Mouse (Mus musculus): ENCODE measurements at regions not wholly inside any gene's neighbourhood (a gene's known extent, or its start where the extent isn't known, plus 50 kb on each side); places are given as distances from the start of the nearest gene placed in this dataset.

- TF ChIP-seq ZNF384 (IDR thresholded peaks at IDR 0.05; ENCODE audit: low read depth, low read length) (no peak), MAFK (IDR thresholded peaks at IDR 0.05; ENCODE audit: insufficient read depth, low read depth, low read length) (no peak), ZC3H11A (IDR thresholded peaks at IDR 0.05; ENCODE audit: borderline replicate concordance, low read depth, low read length) (no peak), HCFC1 (IDR thresholded peaks at IDR 0.05; ENCODE audit: borderline replicate concordance, insufficient read depth, low read length) (no peak)
Observed at GRCm38 (mm10) chr3:143340032-143340431, 458.2 kb upstream of the Pkn2 start.
